ENCODE assay signal across 9 mouse cellular contexts in the genomic region with DNA sequence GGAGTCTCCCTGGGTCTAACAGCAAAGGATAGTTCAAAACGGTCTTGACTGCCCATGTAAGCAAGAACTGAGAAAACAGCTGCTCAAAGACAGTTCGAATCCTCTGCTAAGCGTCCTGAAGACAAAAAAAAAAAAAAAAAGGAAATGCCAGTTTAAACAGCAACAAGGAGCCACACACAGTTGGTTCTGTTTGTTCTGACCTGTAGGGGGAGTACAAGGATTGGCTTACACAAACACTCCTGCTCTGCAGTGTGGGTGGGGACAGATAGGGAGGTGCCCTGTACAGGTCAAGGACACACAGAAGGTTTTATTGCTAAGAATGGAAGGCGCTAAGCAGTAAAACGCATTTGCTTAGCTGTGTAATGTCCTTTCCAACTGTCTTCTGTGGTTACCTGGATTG. TPM values are rescaled to one million over a fixed set of nuclear protein-coding genes. Genes with fewer than 3 reads are reported as not detected.
A peak's percentile ranks its signal among the peaks of the same experiment; 100 is the strongest.
DNase-seq lines count a peak whose midpoint lies in the region; ATAC-seq lines count a peak whose summit lies in the region.
"Had no signal": no experiment of that assay in that cellular context is flagged by ENCODE, and none has a peak within 500 bp of the region (broad histone marks: within the 10 kb centered on the region; RNA-seq: fewer than 3 reads in every experiment).

No protein-coding gene starts in this region.

- no peaks in the 10 kb centered on the region for H3K4me1 ChIP-seq in midbrain, embryonic 15.5 days

- no peak overlapping the region for H3K4me3 ChIP-seq in midbrain, embryonic 15.5 days
- H3K4me3 ChIP-seq: heart, embryonic 13.5 days had no signal

- no peaks in the 10 kb centered on the region for H3K9me3 ChIP-seq in midbrain, embryonic 15.5 days
- H3K9me3 ChIP-seq: heart, embryonic 13.5 days had no signal

- H3K27ac ChIP-seq in midbrain, embryonic 15.5 days: no peak overlapping the region
- H3K27ac ChIP-seq: heart, embryonic 13.5 days had no signal

- intact Hi-C loops in left cerebral cortex, postnatal 4 days (cut with DNase I): no loop called here

- H3K27me3 ChIP-seq in midbrain, embryonic 15.5 days (replicated peaks): no peaks in the 10 kb centered on the region
- H3K27me3 ChIP-seq: heart, embryonic 13.5 days had no signal

- 37% methylated on average over 5 of the region's 5 CpGs for WGBS in midbrain, embryonic 15.5 days

- H3K4me2 ChIP-seq in midbrain, embryonic 15.5 days: no peak overlapping the region
- H3K4me2 ChIP-seq: heart, embryonic 13.5 days had no signal

- no peak overlapping the region for H3K9ac ChIP-seq in midbrain, embryonic 15.5 days
- H3K9ac ChIP-seq: heart, embryonic 13.5 days had no signal

- no peaks in the 10 kb centered on the region for H3K36me3 ChIP-seq in midbrain, embryonic 15.5 days (replicated peaks)
- H3K36me3 ChIP-seq: heart, embryonic 13.5 days had no signal

- ATAC-seq in midbrain, embryonic 15.5 days (replicated peaks): no peak

- DNase-seq in left cerebral cortex, postnatal 4 days: peak; percentile 11
- DNase-seq in left cerebral cortex, adult 8-10 months (ENCODE audit: low spot score in 2 of 2): no peak
- peak; percentile 79 for DNase-seq in MEL-GATA-1-ER (ENCODE audit: extremely low read depth, low read depth)
- peak; percentile 56 for DNase-seq in cerebellum, adult 9-10 months
- peak; percentile 64 for DNase-seq in kidney, adult 11 months
- peak; percentile 69 for DNase-seq in lung, postnatal 10 days
- DNase-seq in thymus, postnatal 4 days: peak; percentile 33

RNA-seq across cellular contexts. Expression of a gene that starts 20.6 kb away (rescaled TPM):
- 10 to 100 TPM; 48.7 to 49.5 TPM for total RNA-seq in left cerebral cortex, postnatal 4 days (2021)
- 10 to 100 TPM; 65.5 to 75.0 (median 69.1) TPM for total RNA-seq in left cerebral cortex, adult 8-10 months (2022)
- polyA plus RNA-seq in midbrain, embryonic 15.5 days (2015; fragmentation: Nextera tagmentation; extraction: Ambion mirVana): 21.9 and 25.0 TPM in 2 replicates

RNA-seq across cellular contexts. Expression of a gene that starts 20.9 kb away (rescaled TPM):
- not detected for total RNA-seq in left cerebral cortex, postnatal 4 days (2021)
- total RNA-seq in left cerebral cortex, adult 8-10 months (2022): not detected
- not detected in 2 replicates for polyA plus RNA-seq in midbrain, embryonic 15.5 days (2015; fragmentation: Nextera tagmentation; extraction: Ambion mirVana)
- polyA plus RNA-seq: heart, embryonic 13.5 days had no signal

Comparison
In these comparisons a context has a peak if more than half of its experiments do, and no peak if none do; other contexts are left out.
1. DNase-seq: peak in left cerebral cortex, postnatal 4 days (single experiment), MEL-GATA-1-ER (single experiment), cerebellum, adult 9-10 months (single experiment), kidney, adult 11 months (single experiment), lung, postnatal 10 days (single experiment) and thymus, postnatal 4 days (single experiment); none in left cerebral cortex, adult 8-10 months (0 of 2).